Mouse (Mus musculus): ENCODE results near the gene Zfp511. TPM values are rescaled to one million over a fixed set of nuclear protein-coding genes. Genes with fewer than 3 reads are reported as not detected.
A peak's percentile ranks its signal among the peaks of the same experiment; 100 is the strongest.

Zfp511 gene
- total RNA-seq, 1 experiment = 27.1 TPM

DNA sequence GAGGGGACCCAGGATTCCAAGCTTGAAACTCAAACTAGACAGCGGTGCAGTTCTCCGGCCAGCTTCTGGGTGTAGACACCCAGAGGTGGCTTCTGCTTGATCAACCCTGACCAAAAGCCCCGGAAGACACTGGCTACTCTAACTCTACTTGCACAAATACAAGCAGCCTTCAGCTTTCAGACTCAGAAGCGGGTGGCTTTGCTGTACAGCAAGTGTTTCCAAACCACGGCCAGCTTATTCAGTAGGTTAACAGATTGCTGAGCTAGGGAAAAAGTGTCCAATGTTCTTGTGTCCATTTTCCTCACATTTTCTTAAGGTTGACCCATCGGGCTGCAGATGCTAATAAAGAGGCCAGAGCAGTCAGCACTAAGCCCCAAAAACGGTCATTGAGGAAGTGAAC lies 22.3 kb downstream of the Zfp511 start:
- H3K4me1 ChIP-seq (ENCODE audit: control insufficient read depth in 2 of 2, insufficient read depth in 2 of 2, low read length in 2 of 2, poor library complexity in 1 of 2) = peaks cover 0 to 9% of the 10 kb centered on the region in 2 experiments; a peak in 2 of 4 replicates
- no peak for DNase-seq (ENCODE audit: low read depth, low spot score)

DNA sequence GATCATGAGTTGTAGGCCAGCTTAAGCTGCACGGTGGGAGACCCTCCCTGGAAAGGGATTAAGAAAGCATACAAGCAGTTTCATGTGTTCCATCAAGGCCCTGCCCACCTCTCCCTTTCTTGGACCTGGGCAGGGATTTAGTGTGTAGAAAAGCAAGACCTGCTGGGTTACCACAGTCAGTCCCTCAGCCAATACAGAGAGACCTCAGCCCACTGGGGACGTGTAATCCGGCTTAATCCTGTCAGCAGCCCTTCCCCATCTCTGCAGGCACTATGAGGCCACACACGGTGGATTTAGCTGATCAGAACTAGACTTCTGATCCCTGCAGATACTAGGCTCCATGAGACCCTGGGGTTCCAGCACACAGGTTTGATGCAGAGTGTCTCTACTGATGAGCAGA lies 23.4 kb downstream of the Zfp511 start:
- no peak for DNase-seq (ENCODE audit: low read depth, low spot score)
- no peak overlapping the region for H3K4me3 ChIP-seq (ENCODE audit: insufficient read depth in 1 of 2, low read depth in 1 of 2, low read length in 2 of 2, poor library complexity in 1 of 2, severe bottlenecking in 1 of 2)
- peaks cover 0 to 9% of the 10 kb centered on the region in 2 experiments; a peak in 2 of 4 replicates for H3K4me1 ChIP-seq (ENCODE audit: control insufficient read depth in 2 of 2, insufficient read depth in 2 of 2, low read length in 2 of 2, poor library complexity in 1 of 2)
- no peaks in the 10 kb centered on the region for H3K36me3 ChIP-seq (ENCODE audit: control insufficient read depth, insufficient read depth, low read length, poor library complexity, severe bottlenecking)
- TF ChIP-seq ZNF384 (IDR thresholded peaks at IDR 0.05; ENCODE audit: low read depth, low read length) = no peak
- TF ChIP-seq MAFK (IDR thresholded peaks at IDR 0.05; ENCODE audit: insufficient read depth, low read depth, low read length) = no peak
- no peak for TF ChIP-seq HCFC1 (IDR thresholded peaks at IDR 0.05; ENCODE audit: borderline replicate concordance, insufficient read depth, low read length)
- no peak for TF ChIP-seq ZC3H11A (IDR thresholded peaks at IDR 0.05; ENCODE audit: borderline replicate concordance, low read depth, low read length)
- TF ChIP-seq CHD2 (IDR thresholded peaks at IDR 0.05; ENCODE audit: low read depth, low read length) = no peak
- no peak overlapping the region for H3K27ac ChIP-seq (ENCODE audit: insufficient read depth, low read depth, low read length, poor library complexity, severe bottlenecking)
- H3K9me3 ChIP-seq (ENCODE audit: control insufficient read depth, insufficient read depth, low read depth, low read length) = no peaks in the 10 kb centered on the region
- H3K9ac ChIP-seq (ENCODE audit: insufficient read depth, low read depth, low read length, poor library complexity, severe bottlenecking) = no peak overlapping the region
- in situ Hi-C loops (cut with MboI; ENCODE audit: low sequenced_read_pairs in 2 of 2, unreplicated experiment in 2 of 2) = no loop called here

More for the DNA sequence above, 22.3 kb downstream of the Zfp511 start:
- Histone ChIP-seq H3K9me3 (ENCODE audit: control insufficient read depth, insufficient read depth, low read depth, low read length) (no peaks in the 10 kb centered on the region), H3K9ac (ENCODE audit: insufficient read depth, low read depth, low read length, poor library complexity, severe bottlenecking) (0 out of 2 replicates have a peak overlapping the region, but pooled peaks have one; percentile 9), H3K36me3 (ENCODE audit: control insufficient read depth, insufficient read depth, low read length, poor library complexity, severe bottlenecking) (no peaks in the 10 kb centered on the region), H3K4me3 (ENCODE audit: insufficient read depth in 1 of 2, low read depth in 1 of 2, low read length in 2 of 2, poor library complexity in 1 of 2, severe bottlenecking in 1 of 2) (peak overlapping the region; percentile 43 to 45; a peak in 3 of 4 replicates), H3K27ac (ENCODE audit: insufficient read depth, low read depth, low read length, poor library complexity, severe bottlenecking) (no peak overlapping the region)
- no peak for TF ChIP-seq HCFC1 (IDR thresholded peaks at IDR 0.05; ENCODE audit: borderline replicate concordance, insufficient read depth, low read length)
- no peak for TF ChIP-seq ZNF384 (IDR thresholded peaks at IDR 0.05; ENCODE audit: low read depth, low read length)
- in situ Hi-C loops (cut with MboI; ENCODE audit: low sequenced_read_pairs in 2 of 2, unreplicated experiment in 2 of 2) = no loop called here

DNA sequence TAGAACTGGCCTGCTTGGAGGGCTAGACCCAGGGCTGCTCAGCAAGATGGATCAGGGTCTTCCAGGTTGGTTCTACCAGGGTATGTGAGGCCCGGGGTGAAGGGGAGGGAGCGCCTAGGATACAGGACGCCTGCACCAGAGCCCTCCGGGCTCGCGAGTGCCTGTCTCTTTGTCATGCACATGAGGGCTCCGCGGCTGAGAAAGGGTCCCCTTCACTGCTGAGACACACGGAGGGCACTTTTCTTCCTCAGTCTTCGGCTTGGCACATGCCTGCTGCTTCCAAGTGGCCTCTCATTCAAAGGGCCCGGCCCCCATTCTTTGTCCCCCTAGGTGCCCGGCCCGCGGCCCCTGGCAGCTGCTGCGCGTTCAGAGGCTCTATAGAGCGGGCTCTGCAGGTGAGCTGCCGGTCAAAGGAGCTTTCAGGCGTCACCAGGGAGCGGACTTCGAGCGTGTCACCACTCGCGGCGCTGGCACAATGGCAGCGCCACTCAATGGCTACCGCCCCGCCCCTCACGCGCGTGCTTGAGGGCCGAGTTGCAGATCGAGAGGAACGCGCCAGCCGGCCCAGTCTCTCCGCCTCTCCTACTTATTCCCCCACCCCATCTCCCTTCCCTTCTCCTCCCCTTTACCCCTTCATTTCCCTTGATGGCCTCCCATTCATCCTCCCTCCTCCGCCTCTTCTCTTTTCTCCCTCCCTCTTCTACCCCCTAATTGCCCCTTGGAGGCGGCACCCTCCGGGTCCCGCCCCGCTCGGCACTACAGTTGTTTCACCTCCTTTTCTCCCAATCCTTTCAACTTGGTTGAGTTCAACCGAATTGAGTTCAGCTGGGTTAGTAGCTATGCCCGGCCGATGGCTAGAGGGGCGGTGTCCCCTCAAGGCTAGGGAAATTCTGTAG lies 25.0 kb downstream of the Zfp511 start:
- Histone ChIP-seq H3K27ac (ENCODE audit: insufficient read depth, low read depth, low read length, poor library complexity, severe bottlenecking) (no peak overlapping the region), H3K9me3 (ENCODE audit: control insufficient read depth, insufficient read depth, low read depth, low read length) (no peaks in the 10 kb centered on the region), H3K9ac (ENCODE audit: insufficient read depth, low read depth, low read length, poor library complexity, severe bottlenecking) (peak overlapping the region; percentile 29; the same call in 1 of the 2 replicates), H3K36me3 (ENCODE audit: control insufficient read depth, insufficient read depth, low read length, poor library complexity, severe bottlenecking) (no peaks in the 10 kb centered on the region), H3K4me3 (ENCODE audit: insufficient read depth in 1 of 2, low read depth in 1 of 2, low read length in 2 of 2, poor library complexity in 1 of 2, severe bottlenecking in 1 of 2) (peak overlapping the region; percentile 66 to 72), H3K4me1 (ENCODE audit: control insufficient read depth in 2 of 2, insufficient read depth in 2 of 2, low read length in 2 of 2, poor library complexity in 1 of 2) (peaks cover 0 to 9% of the 10 kb centered on the region in 2 experiments; a peak in 2 of 4 replicates)
- no peak for TF ChIP-seq CHD2 (IDR thresholded peaks at IDR 0.05; ENCODE audit: low read depth, low read length)
- TF ChIP-seq ZC3H11A (IDR thresholded peaks at IDR 0.05; ENCODE audit: borderline replicate concordance, low read depth, low read length) = no peak
- TF ChIP-seq MAFK (IDR thresholded peaks at IDR 0.05; ENCODE audit: insufficient read depth, low read depth, low read length) = no peak
- no peak for TF ChIP-seq ZNF384 (IDR thresholded peaks at IDR 0.05; ENCODE audit: low read depth, low read length)
- no peak for TF ChIP-seq HCFC1 (IDR thresholded peaks at IDR 0.05; ENCODE audit: borderline replicate concordance, insufficient read depth, low read length)
- DNase-seq (ENCODE audit: low read depth, low spot score) = no peak
- in situ Hi-C loops (cut with MboI; ENCODE audit: low sequenced_read_pairs in 2 of 2, unreplicated experiment in 2 of 2) = no loop called here

GRCm38 (mm10) chr7:140061832-140062130 lies 25.6 kb downstream of the Zfp511 start:
- in situ Hi-C loops (cut with MboI; ENCODE audit: low sequenced_read_pairs in 2 of 2, unreplicated experiment in 2 of 2) = no loop called here
- Histone ChIP-seq H3K4me3 (ENCODE audit: insufficient read depth in 1 of 2, low read depth in 1 of 2, low read length in 2 of 2, poor library complexity in 1 of 2, severe bottlenecking in 1 of 2) (peak overlapping the region; percentile 66 to 72; a peak in 3 of 4 replicates), H3K27ac (ENCODE audit: insufficient read depth, low read depth, low read length, poor library complexity, severe bottlenecking) (no peak overlapping the region), H3K9ac (ENCODE audit: insufficient read depth, low read depth, low read length, poor library complexity, severe bottlenecking) (no peak overlapping the region), H3K4me1 (ENCODE audit: control insufficient read depth in 2 of 2, insufficient read depth in 2 of 2, low read length in 2 of 2, poor library complexity in 1 of 2) (peaks cover 0 to 9% of the 10 kb centered on the region in 2 experiments; a peak in 2 of 4 replicates), H3K9me3 (ENCODE audit: control insufficient read depth, insufficient read depth, low read depth, low read length) (no peaks in the 10 kb centered on the region), H3K36me3 (ENCODE audit: control insufficient read depth, insufficient read depth, low read length, poor library complexity, severe bottlenecking) (no peaks in the 10 kb centered on the region)
- DNase-seq (ENCODE audit: low read depth, low spot score) = no peak
- TF ChIP-seq HCFC1 (IDR thresholded peaks at IDR 0.05; ENCODE audit: borderline replicate concordance, insufficient read depth, low read length) (no peak), ZNF384 (IDR thresholded peaks at IDR 0.05; ENCODE audit: low read depth, low read length) (no peak), ZC3H11A (IDR thresholded peaks at IDR 0.05; ENCODE audit: borderline replicate concordance, low read depth, low read length) (no peak), CHD2 (IDR thresholded peaks at IDR 0.05; ENCODE audit: low read depth, low read length) (no peak), MAFK (IDR thresholded peaks at IDR 0.05; ENCODE audit: insufficient read depth, low read depth, low read length) (no peak)

Data from ES-E14 (cell line).